Mouse (Mus musculus) erythroblast, embryonic 14.5 days (primary cell): ENCODE measurements around the gene Tbc1d17. TPM values are rescaled to one million over a fixed set of nuclear protein-coding genes. Genes with fewer than 3 reads are reported as not detected.

Experiments
- H3K27me3 ChIP-seq: 2 replicates; pipeline ENCODE4 v1.6.1; 2012; ENCODE audit warnings: inconsistent platforms; ENCODE audit not compliant: control insufficient read depth
- H3K36me3 ChIP-seq: 2 replicates; pipeline ENCODE4 v1.6.1; 2012; ENCODE audit warnings: mild to moderate bottlenecking, inconsistent platforms; ENCODE audit not compliant: control insufficient read depth
- H3K4me1 ChIP-seq: 2 replicates; pipeline ENCODE4 v1.6.1; 2012; ENCODE audit warnings: inconsistent platforms; ENCODE audit not compliant: control insufficient read depth
- H3K4me3 ChIP-seq: replicated peaks from 2 replicates; pipeline ENCODE3; 2012; ENCODE audit warnings: moderate library complexity, mild to moderate bottlenecking, inconsistent platforms
- H3K9me3 ChIP-seq: 2 replicates; pipeline ENCODE4 v1.6.1; 2012; ENCODE audit warnings: low read length, inconsistent platforms, mixed read lengths; ENCODE audit not compliant: control insufficient read depth
- GATA1 ChIP-seq: IDR thresholded peaks from 2 replicates; pipeline ENCODE4 v1.6.1; 2012; ENCODE audit warnings: low read length, inconsistent platforms, mixed read lengths
- TAL1 ChIP-seq: IDR thresholded peaks from 3 replicates; pipeline ENCODE4 v1.6.1; 2012; ENCODE audit warnings: low read length, inconsistent platforms, mixed read lengths
- polyA plus RNA-seq: library from polyadenylated mRNA; stranded (reverse); fragments of >175 nt; gene quantifications from 2 replicates; pipeline ENCODE4 v1.2.3, GENCODE M21; 2012

Tbc1d17 gene
- 7.7 and 10.0 TPM in 2 replicates for polyA plus RNA-seq

- peaks cover 66% of the 10 kb centered on the region for H3K36me3 ChIP-seq
Measured at GRCm38 (mm10) chr7:44848561-44849415, at the start of gene Tbc1d17, which contains the start of gene Akt1s1. Tbc1d17 (minus strand) TSS chr7:44849079. Akt1s1 (plus strand) TSS chr7:44848991.

DNA sequence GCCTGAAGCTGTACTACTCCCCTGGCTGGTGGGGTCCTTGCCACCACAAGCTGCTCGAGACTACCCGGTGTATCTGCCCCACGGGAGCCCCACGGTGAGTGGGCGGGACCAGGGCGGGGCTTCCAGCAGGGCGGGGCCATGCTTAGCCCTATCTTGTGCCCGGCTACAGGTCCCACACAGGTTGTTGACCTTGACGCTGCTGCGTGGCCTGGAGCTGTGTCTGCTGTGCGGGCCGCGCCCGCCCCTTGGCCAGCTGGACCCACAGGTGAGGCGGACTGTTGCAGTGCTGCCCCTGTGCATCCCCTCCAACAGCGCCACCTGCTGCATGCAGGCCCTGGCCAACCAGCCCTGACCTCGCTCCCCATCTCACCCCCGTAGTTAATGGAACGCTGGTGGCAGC lies 49.7 kb upstream of the Tbc1d17 start:
- Histone ChIP-seq H3K4me3 (peak overlapping the region; percentile 14), H3K9me3 (no peaks in the 10 kb centered on the region), H3K36me3 (peaks cover 60% of the 10 kb centered on the region), H3K27me3 (no peaks in the 10 kb centered on the region), H3K4me1 (peaks cover 80% of the 10 kb centered on the region)
- TF ChIP-seq TAL1 (no peak), GATA1 (no peak)

More at GRCm38 (mm10) chr7:44848561-44849415, at the start of gene Tbc1d17, which contains the start of gene Akt1s1:
- H3K4me3 ChIP-seq, result peak within 1 kb of the TSS; percentile 76
- no peaks in the 10 kb centered on the region for H3K27me3 ChIP-seq
- TF ChIP-seq GATA1 (peak; percentile 18; the same call in 1 of the 2 replicates), TAL1 (no peak)
- H3K4me1 ChIP-seq, result peaks cover 66% of the 10 kb centered on the region
- H3K9me3 ChIP-seq, result no peaks in the 10 kb centered on the region

- no peaks in the 10 kb centered on the region for H3K9me3 ChIP-seq
- H3K27me3 ChIP-seq, result no peaks in the 10 kb centered on the region
- peaks cover 83% of the 10 kb centered on the region for H3K4me1 ChIP-seq
- H3K4me3 ChIP-seq, result peak overlapping the region; percentile 70
- H3K36me3 ChIP-seq, result peaks cover 39% of the 10 kb centered on the region
- no peak for TF ChIP-seq TAL1
- TF ChIP-seq GATA1, result no peak
Measured at GRCm38 (mm10) chr7:44896499-44896898, 47.6 kb upstream of the Tbc1d17 start.

GRCm38 (mm10) chr7:44895593-44896434 lies 46.9 kb upstream of the Tbc1d17 start, which contains the start of gene Fuz:
Fuz (plus strand) TSS chr7:44896079.
- Histone ChIP-seq H3K4me1 (peaks cover 83% of the 10 kb centered on the region), H3K9me3 (no peaks in the 10 kb centered on the region), H3K27me3 (no peaks in the 10 kb centered on the region), H3K36me3 (peaks cover 36% of the 10 kb centered on the region), H3K4me3 (peak within 1 kb of the TSS; percentile 70)
- no peak for TF ChIP-seq GATA1
- TF ChIP-seq TAL1, result no peak

DNA sequence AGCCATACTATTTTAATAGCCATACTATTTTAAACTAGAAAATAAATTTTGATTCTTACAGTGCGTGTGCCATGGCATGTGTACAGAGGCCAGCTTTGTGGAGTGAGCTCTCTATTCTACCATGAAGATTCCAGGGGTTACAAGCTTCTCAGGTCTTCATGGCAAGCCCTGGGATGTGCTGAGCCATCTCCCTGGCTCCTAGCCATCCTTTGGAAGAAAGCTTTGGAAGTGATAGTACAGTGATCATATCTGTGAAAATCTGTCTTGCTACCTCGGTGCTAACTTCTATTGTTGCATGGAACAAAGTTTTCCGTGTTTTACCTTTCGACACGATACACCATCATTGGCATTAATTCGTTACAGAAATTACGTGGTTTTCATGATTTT lies 46.3 kb upstream of the Tbc1d17 start:
- TF ChIP-seq TAL1 (no peak), GATA1 (no peak)
- Histone ChIP-seq H3K27me3 (no peaks in the 10 kb centered on the region), H3K9me3 (no peaks in the 10 kb centered on the region), H3K4me1 (peaks cover 83% of the 10 kb centered on the region), H3K36me3 (peaks cover 36% of the 10 kb centered on the region), H3K4me3 (peak overlapping the region; percentile 70)

DNA sequence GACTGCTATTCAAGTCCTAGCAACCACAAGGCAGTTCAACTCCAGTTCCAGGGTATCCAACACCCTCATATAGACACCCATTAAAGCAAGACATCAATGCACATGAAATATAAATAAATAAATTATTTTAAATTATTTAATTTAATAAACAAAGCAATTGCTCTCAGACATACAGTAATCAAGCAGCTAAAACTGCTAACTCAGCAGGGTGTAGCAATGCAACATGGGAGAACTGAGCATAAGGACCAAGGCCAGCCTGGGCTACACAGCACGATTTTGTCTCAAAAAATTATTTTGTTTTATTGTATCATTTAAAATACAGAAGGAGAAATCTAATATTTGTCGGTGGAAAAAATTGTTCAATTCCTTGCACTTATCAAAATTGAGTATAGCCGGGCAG lies 45.3 kb upstream of the Tbc1d17 start:
- TF ChIP-seq GATA1, result no peak
- no peak for TF ChIP-seq TAL1
- Histone ChIP-seq H3K27me3 (no peaks in the 10 kb centered on the region), H3K9me3 (no peaks in the 10 kb centered on the region), H3K4me3 (no peak overlapping the region), H3K36me3 (peaks cover 32% of the 10 kb centered on the region), H3K4me1 (peaks cover 75% of the 10 kb centered on the region)

- peaks cover 32% of the 10 kb centered on the region for H3K36me3 ChIP-seq
- H3K4me1 ChIP-seq, result peaks cover 75% of the 10 kb centered on the region
- no peaks in the 10 kb centered on the region for H3K27me3 ChIP-seq
- TF ChIP-seq GATA1, result no peak
- no peak for TF ChIP-seq TAL1
- peak overlapping the region; percentile 88 for H3K4me3 ChIP-seq
- no peaks in the 10 kb centered on the region for H3K9me3 ChIP-seq
Measured at GRCm38 (mm10) chr7:44893197-44893596, 44.3 kb upstream of the Tbc1d17 start.

DNA sequence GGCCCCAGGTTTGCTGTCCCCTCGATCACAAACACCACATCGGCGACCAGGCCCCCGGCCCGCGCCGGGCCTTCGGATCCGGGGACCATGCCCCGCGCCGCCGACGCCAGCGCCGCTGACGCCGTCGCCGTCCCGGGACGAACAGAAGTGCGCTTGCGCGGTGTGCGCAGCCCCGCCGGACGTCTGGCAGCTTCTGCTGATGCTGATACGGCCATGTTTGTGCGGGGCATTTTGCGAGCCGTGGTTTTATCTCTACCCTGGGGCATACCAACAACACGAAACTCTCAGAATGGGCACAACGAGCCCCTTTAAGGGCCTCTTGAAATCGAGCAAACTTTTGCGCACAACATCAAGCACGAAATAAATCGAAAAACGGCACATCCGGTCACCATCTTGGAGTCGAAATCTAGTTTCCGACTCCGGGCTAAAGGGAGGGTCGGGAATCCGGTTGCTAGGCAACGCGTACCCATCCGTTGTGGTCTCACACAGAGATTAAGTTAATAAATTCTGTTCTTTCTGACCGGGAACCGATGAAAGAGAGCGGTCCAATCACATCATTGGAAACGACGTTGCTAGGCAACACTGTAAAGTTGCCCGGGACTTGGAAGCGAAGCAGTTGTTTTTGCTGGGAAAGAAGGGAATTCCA lies 43.5 kb upstream of the Tbc1d17 start, which contains the start of gene Med25:
Med25 (minus strand) TSS at position 437 of the 646 bp plus-strand sequence.
- H3K4me1 ChIP-seq, result peaks cover 67% of the 10 kb centered on the region
- TF ChIP-seq TAL1 (no peak), GATA1 (no peak)
- H3K36me3 ChIP-seq, result peaks cover 28% of the 10 kb centered on the region
- no peaks in the 10 kb centered on the region for H3K9me3 ChIP-seq
- H3K27me3 ChIP-seq, result no peaks in the 10 kb centered on the region
- H3K4me3 ChIP-seq, result peak within 1 kb of the TSS; percentile 88

DNA sequence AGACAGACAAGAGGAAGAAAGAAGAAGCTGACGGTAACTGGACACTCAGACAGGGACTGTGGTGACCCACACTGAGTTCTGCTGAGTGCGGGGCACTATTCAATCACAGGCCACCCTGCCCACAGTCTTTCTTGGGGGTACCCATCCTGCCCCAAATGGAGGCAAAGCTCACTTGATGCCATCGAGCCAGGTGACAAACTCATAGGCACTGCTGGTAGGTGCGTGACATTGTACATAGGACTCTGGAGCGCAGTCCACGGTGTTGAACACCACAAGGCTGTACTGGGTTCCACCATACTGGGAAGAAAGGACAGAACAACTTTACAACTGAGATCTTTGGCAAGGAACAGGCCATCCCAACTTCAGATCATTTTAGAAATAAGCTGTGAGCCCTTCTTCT lies 42.7 kb upstream of the Tbc1d17 start:
- Histone ChIP-seq H3K36me3 (peaks cover 36% of the 10 kb centered on the region), H3K4me3 (peak overlapping the region; percentile 88), H3K9me3 (no peaks in the 10 kb centered on the region), H3K27me3 (no peaks in the 10 kb centered on the region), H3K4me1 (peaks cover 62% of the 10 kb centered on the region)
- TF ChIP-seq TAL1 (no peak), GATA1 (no peak)
